Mouse (Mus musculus) CD4-positive naive resting alpha-beta T cell, adult 57 days (primary cell): ENCODE data around the gene Neu3. TPM values are rescaled to one million over a fixed set of nuclear protein-coding genes. Genes with fewer than 3 reads are reported as not detected.

Source experiments
- total RNA-seq: library from RNA; stranded (reverse); gene quantifications from one replicate; pipeline ENCODE4 v1.2.4, GENCODE M21; 2023

Neu3 gene
- 5.4 TPM for total RNA-seq

DNA sequence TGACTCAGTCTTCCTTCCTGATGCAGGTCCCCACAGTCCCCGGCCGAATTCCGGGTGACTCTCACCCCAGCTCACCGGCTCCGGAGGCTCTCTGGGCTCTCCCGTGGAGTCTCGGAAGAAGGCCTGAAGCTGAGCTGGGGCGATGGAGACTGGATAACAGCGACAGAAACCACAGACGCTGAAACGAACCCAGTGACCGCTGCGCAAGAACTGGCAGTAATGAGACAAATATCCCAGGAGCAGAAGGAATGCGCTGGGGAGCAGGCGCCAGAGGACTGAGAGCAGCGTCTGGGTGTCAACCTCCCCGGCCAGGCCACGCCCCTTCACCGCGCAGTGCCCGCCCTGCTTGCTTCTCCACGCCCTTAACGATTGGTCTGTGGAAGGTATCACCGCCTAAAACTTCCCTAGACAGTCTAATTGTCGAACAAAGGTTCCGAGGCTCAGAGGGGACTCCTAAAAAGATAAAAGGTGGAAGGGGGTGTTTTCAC lies at the start of gene Neu3:
TSS of gene Neu3 (minus strand) at position 335 of the 488 bp plus-strand sequence.

DNA sequence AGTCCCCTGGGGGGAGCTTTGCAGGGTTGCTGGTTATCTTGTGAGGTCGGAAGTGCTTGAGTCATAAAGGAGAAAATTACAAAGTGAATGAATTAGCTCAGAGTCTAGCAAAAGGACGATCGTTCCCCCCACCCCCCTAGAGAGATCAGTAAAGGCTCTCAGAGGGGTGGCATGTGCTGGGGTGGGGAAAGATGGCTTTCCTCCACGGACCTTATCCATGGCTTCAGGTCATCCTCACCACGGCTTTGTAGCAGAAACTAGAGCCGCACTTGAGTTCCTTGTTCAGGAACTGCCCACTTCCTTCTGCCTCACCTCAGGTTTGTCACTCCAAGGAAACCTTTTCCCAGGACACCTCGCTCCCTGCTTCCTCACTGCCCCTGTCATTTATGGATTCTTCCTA lies 35.1 kb upstream of the Neu3 start, which contains the start of gene Spcs2:
TSS of gene Spcs2 (minus strand) at position 101 of the 400 bp plus-strand sequence.

GRCm38 (mm10) chr7:99858813-99859585 lies 30.8 kb upstream of the Neu3 start, which contains the start of gene Xrra1:
Gene Xrra1 (plus strand): TSS chr7:99859116.

DNA sequence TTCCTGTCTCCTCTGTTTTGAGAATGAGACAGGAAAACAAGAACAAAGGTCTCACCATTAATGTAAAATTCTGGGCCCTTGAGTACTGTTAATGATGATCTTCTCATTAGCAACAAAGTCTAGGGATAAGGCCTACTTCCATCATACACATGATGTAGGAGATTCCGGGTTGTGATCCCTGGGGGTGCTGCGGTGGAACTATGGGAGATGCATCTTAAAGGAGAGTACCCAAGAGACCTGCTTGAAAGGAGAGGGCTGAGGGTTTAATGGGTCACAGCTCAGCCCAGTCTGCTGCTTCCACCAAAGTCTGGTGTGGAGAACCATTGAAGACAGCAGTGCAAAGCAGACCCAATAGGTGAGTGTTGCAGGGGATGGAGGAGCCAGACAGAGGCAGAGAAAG lies 65.0 kb downstream of the Neu3 start, which contains the start of gene Olfr521:
TSS of gene Olfr521 (plus strand) at position 301 of the 400 bp plus-strand sequence.

Other genes starting within 250 kb of the Neu3 start
- 3.8 TPM for gene Tpbgl, start 201.3 kb downstream of the Neu3 start, total RNA-seq
- gene Slco2b1, start 117.1 kb downstream of the Neu3 start, total RNA-seq: 0.56 TPM
- not detected for gene Olfr520, start 98.1 kb downstream of the Neu3 start, total RNA-seq
- gene Olfr521, start 64.9 kb downstream of the Neu3 start, total RNA-seq: not detected
- gene Xrra1, start 30.7 kb upstream of the Neu3 start, total RNA-seq: not detected
- gene Spcs2, start 35.0 kb upstream of the Neu3 start, total RNA-seq: 116 TPM
- 23.8 TPM for gene Rnf169, start 152.0 kb upstream of the Neu3 start, total RNA-seq
- not detected for gene Chrdl2, start 177.8 kb upstream of the Neu3 start, total RNA-seq